Mouse (Mus musculus): Measurements from ENCODE around the gene Fam170b. TPM values are rescaled to one million over a fixed set of nuclear protein-coding genes. Genes with fewer than 3 reads are reported as not detected.

Gene Fam170b
- total RNA-seq (2021) (under 1 TPM; 0.17 TPM), polyA plus RNA-seq (2012; rRNA removed) (0.07 and 0.19 TPM in 2 replicates)
- long read RNA-seq = 0 reads

DNA sequence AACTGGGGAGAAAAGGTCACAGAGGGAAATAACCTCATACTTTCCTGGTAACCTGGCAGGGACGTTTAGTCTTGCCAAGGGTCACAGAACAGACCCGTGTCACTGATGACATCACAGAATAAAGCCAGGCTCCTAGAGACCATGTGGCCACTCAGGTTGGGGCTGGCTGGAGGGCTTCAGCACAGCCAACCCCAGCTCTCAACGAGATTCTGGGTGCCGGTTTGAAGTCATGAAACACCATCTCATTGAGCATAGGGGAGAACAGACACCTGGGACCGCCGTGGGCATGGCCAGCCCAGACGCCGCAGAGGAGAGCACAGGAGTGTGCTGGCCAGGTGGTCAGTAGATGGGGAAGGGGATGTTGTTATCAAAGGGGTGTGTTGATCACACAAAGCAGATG, at the start of gene Fam170b:
Gene Fam170b, plus strand, starts transcription at position 116 of the 400 bp plus-strand sequence.
- no peak for DNase-seq

DNA sequence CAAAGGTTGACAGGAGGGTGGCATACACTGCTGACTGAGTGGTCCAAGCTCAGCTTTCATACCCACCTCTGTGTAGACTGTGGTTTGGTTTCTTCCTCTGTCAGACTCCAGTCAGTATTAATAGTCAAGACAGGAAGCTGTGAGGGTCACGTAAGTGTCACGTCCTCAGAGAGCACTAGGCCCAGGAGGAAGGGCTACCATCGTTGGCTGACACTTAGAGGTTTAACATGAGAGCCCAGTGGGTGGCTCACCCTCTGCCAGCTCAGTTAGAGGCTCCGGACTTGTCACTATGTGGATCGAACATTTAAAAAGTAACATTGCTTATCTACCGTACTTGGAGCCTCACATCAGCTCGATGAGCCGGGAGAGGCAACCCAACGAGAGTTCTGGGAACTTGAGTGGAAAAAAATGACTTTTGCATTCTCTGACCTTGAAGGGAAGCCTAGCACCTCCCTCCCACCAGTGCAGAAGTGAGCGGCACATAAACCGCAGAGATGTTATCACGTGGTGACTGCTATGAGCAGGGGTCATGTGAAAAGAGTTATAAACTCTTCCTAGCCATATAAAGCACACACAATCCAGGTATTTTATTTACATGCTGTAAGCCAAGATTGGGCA, 49.5 kb upstream of the Fam170b start:
- DNase-seq = peak; percentile 30

DNA sequence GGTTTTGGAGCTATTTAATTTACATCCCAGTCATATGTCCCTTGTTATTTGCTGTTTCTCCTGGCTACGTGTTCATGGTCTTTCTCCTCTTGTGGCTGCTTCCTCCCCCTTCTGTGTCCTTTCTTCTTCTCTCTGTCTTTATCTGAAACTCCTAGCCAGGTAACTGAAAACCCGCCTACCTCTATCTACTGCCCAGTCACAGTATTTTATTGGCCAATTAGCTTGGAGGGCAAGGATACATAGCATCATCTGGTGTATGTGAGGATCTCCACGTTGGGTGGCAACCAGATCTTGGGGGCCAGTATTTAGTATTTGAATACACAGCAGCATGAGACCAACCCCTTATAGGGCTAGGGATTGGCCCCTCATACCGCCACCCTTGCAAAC, 49.0 kb upstream of the Fam170b start:
- DNase-seq = no peak

DNA sequence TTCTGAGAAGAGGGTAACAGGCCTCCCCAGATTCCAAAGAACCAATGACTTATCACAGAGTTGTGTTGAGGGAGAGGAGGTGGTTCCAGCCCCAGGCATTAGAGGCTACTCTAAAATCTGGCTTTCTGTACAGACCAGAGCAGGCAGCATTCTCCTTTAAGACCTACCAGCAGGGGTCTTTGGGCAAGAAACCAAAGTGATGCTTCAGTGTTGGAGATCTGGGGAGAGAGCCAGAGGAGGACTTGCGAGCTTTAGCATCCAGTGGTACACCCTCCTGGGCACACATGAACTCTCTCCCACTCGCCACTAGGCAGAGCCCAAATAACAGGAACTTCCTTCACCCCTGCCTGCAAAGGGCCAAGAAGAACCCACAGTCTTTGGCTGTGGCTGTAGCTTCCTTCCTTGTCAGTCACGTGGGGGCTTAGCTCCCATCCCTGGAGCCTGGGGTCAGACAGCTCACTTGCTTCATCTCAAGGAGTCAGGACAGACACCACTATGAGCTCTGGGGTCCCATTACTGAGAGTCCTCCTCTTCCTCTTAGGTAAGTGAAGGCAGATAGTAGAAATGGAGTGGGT, 48.1 kb upstream of the Fam170b start, which contains the start of gene Tmem273:
Gene Tmem273, plus strand, starts transcription at position 408 of the 575 bp plus-strand sequence.
- DNase-seq = peak; percentile 19

DNA sequence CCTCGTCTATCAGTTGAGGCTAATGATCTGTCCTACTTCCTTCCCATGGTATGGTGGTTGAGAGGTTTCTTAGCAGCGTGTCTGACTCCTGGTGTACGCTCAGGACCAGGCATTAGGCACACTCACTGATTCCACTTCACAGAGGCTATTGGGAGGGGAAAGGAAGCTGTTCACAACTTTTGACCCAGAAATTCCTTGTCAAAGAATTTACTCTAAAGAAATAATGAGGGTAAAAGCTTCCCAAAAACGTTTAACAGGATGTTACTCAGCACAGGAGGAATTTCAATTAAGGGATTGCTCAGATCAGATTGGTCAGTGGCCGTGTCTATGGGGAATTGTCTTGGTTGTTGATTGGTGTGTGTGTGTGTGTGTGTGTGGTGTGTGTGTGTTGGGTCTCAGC, 46.1 kb upstream of the Fam170b start:
- DNase-seq = no peak

DNA sequence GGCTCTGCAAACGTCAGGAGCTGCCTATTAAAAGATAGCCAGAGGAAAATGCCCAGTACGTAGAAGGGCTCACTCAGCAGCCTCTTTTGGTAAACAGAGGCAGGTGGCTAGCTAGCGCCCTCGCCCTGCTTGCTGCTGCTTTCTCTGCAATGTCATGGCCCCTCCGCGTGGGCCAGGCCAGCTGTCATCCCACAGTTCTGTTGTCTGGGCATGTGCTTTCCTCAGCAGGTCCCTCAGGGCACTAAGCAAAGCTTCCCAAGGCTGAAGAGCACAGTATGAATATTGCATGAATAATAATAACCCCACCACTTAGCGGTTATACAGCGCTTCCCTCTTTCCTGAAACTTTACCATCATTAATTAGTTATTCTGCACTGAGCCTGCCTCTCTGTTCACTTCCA, 37.4 kb upstream of the Fam170b start:
- no peak for DNase-seq

DNA sequence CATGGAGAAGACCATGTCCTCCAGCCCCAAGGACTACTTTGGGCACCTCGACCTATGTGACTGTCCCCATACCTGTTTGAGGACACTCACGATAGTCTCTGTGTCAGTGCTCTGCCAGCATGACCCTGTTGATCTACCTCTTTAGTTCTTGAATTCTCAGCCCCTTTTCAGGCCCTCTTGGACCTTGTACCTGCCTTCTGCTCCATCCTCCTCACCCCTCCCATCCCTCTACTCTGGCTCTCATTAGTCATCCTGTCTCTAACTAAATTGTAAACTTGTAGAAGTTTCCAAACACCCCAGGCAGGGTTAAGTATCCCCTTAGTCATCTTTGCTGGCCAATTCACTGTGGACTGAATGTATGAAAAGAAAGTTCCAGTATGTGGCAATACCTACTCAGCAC, 36.0 kb upstream of the Fam170b start:
- no peak for DNase-seq

DNA sequence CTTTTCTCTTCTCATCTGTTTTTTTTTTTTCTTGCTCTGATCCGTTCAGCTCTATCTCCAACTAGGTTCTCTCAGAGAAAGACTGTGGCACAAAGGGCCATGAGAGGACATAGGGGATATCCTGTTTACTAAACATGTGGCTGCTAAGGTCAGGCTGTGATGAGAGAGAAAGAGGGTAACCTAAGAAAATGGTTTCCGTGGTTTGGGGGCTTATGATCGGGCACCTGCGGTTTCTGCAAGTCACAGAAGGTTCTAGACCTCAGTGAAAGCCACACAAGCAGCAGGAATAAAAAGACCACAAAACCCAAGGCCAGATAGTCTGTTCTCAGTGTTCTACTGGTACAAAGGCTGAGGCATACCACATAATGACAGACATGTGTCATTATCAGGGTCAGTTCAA, 35.4 kb upstream of the Fam170b start:
- DNase-seq = no peak

DNA sequence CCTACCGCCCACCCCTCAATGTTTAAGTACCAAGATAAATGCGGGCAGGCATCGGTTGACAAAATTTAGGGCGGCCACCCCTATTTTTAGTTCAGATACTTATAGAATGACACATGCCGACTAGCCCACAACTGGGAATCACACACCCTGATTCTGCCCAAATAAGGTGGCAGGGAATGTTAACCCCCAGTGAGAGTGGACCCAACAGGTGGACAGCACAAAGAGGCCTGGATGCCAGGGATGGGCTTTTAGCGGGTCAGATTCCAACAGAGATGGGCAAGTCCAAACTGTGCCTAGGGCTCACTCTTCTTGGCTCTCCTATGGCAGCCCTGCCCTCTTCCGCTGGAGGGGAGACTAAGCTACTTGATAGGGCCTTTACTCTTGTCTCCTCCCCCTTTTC, 33.7 kb upstream of the Fam170b start:
- no peak for DNase-seq

DNA sequence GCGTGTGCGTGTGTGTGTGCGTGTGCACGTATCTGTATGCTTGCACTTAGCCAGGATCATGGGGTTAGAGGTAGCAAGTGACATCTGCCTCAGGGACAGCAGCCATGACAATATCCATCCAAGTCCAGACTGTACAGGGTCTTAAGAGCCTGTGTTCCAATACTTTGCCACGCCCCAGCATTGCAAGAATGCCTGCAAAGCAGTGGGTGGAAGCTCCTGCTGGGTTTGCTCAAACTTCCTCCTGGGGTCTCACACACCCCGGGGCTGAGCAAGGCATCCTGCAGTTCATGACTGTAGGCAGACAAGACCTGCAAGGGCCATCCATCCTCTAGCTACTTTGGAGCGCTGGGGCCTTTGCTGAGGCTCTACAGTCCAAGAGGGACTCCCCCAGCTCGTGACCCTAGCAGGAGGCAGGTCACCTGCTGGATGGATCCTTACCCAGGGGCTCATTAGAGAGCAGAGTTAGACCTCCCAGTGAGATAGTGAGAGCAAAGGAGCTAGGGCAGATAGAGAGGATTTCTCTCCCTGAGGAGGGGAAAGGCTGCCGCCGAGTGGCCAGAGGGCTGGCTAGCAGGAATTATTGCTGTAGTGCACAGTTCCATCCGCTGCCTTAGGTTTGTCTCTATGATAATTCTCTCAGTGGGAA, 32.6 kb upstream of the Fam170b start:
- DNase-seq = peak; percentile 49

DNA sequence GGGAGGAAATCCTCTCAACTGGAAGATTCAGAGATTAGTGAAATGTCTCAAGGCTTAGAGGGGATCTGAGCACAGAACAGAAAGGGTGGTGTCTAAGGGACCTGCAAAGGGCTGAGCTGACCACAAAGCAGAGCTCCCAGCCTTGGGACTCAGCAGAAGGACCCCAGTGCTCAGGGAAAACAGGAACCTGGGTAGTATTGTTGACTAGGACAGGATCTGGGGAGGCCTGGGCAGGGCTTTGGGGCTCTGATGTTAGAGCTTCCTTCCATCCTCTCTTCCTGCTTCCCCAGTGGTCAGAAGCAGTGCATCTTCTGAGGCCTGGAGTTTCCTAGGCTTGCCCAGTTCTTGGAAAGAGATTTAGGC, 32.1 kb upstream of the Fam170b start:
- DNase-seq = no peak

DNA sequence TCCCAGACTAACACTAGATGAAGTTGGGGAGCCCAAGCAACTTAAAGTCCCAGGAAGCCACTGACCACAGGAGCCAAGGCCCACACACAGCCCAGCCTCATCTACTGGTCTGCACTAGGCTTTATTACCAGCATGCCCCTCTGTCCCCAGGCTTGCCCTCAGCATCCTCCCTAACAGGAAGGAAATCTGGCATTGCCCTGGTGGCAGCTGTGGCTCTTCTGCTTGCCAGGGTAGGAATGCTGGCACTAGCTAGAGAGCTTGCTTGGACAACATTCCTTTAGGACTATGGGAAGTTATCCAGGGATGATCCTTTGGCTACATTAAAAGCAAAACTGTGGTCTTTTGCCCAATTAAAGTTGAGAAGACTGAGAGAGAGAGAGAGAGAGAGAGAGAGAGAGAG, 23.7 kb upstream of the Fam170b start:
- DNase-seq = no peak

DNA sequence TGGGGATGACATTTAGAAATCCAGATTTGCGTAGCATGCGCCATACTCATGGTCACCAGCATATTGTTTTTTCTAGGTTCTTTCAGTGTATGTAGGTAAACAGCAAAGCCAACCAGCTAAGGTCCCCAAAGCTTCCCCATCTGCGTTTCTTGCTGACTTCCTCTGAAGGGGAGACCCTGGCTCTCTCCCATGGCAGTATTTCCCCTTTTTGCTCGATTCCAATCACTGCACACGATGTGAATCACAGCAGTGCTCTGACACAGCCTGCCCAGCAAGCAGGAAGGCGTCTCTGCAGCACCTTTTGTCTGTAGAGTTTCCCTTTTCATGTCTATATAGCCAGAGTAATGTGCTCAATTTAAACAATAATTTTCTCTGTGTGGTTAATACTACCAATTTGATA, 21.3 kb upstream of the Fam170b start:
- DNase-seq = no peak

DNA sequence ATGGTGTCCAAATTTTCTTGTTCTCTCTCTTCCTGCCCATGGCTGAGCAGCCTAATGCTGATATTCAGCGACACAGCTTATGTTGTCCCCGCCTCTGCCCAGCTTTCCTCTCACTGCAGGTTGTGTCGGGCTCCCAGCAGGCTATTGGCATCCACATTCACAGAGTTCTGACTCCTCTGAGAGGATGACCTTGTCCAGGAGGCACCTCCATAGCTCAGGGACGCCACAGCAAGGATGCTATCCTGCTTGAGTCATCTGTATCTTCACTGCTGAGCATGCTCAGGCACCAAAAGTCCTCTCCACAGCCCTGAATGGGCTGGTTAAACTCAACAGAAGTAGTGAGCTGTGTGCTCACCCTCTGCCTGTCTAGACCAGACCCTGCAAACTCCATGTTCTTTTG, 18.8 kb upstream of the Fam170b start:
- peak; percentile 52 for DNase-seq

DNA sequence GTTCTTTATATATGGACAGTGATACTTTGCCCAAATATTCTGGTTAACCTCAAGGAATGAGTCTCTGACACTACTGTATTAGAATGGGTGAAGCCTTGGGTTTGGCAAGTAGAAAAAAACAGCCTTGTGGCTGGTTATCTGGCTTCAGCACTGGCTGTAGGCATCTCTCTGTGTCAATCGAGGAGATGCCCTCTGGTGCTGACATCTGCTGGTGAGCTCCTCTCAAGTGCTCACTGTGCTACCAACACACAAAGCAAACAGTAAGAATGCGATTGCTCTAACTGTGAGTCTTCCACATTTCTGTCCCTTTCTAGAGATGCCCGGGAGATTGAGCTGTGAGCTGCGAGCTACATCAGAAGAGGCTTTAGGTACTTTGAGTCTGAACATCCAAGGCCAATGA, 17.2 kb upstream of the Fam170b start:
- no peak for DNase-seq

DNA sequence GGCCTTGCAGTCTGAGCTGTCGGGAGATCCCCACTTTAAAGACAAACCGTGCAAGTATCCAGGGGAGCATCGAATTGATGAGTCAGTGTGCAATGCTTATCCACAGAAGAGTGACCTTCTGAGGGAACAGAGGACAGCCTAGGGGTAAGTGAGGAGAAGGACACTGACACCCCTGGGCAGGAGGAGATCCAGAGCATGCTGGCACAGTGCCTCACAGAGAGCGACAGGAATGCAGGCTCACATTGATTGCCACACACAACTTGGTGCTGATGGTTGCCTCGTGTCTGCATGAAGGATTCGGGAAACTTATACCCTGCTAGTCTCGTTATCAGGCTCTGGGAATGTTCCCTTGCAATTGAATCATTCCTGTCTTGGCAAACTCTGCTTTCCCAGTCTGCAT, 16.5 kb upstream of the Fam170b start:
- peak; percentile 86 for DNase-seq

DNA sequence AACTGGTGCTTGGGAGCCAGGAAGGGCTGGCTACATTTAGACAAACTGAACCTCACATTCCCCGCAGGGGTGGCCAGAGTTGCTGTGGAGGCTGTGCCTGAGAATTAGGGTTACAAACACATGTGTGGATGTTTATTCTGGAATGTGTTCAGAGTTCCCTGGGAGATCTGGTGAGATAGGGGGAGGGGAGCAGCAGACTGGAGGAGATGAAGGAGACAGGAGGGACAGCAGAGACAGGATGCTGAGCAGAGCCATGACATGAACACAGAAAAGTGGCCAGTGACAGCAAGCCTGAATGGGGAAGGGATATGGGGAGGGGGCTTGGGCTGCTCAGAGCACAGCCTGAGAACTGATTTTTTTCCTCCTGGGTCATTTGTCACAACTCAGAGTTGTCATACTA, 14.5 kb upstream of the Fam170b start:
- DNase-seq = no peak

DNA sequence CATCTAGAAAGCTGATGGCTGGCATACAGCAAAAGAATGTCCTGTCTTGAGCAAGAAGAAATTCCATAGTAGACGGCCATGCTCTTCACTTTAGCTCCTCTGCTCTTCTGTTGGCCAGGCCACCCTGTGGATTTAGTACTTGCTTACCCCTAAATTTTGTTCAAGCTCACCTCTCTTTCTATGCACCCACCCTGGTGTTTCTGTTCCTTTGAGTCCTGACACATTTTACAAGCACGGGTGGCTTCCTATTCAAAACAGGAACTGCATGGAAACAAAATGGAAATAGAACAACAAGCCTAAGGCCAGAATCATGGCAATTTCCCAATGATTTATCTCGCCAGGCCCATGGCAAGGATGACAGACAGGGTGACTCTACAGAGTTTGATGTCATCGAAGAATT, 10.9 kb upstream of the Fam170b start:
- no peak for DNase-seq

DNA sequence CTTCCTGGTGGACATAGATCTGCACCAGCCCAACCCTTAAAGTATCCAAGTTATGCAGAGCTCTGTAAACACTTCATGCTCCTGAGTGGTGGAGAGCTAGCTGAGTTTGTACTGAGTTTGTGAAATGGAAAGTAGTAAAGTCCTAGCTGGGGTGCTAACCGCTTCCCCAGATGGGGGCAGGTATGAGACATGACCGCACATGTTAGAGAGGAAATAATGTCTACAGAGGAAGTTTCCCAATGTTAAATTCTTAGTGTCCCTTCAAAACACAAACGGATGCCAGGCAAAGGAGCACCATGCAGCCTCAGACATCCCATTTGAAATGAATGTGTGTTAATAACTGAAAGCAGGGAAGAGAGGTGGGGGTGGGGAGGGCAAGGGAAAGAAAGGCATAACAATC, 9.9 kb upstream of the Fam170b start:
- DNase-seq = no peak

DNA sequence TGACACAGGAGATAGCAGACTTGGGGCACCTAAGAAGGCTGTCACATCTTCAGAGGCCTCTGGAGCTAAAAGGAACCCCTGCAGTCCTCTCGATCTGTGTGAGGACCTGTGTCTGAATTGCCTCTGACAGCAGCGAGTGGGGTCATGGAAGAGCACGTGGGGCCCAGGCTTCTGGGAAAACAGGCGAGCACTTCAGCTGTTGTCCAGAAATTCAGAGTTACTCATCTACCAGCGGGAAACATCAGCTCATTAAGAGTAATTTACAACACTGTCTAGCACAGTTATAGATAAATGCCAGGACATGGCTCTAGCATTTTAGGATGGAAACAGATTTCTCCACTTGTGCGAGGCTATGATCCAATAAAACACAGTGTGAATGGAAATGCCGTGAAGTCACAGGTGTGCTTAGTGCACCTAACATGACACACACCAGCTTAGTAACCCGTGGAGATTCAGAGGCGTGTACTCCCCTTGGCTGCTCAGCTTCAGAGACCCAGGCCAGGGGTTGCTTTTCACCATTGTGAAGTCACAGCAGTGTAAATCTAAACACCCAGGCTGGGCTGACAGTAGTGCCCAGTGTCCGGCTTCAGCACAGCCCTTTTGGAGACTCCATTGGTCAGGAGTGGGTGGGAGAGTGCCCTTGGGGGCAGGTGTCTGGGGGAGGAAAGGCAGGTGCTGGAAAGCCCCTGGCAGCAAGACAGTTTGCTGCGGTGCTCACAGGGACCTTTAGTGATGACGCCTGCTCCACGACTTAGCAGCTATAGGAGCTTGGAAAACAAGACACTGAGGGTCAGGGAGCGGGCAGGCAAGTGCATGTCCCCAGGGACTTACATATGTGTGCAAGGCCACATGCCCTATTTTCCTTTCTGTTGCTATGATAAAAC, 9.3 kb upstream of the Fam170b start:
- no peak for DNase-seq

DNA sequence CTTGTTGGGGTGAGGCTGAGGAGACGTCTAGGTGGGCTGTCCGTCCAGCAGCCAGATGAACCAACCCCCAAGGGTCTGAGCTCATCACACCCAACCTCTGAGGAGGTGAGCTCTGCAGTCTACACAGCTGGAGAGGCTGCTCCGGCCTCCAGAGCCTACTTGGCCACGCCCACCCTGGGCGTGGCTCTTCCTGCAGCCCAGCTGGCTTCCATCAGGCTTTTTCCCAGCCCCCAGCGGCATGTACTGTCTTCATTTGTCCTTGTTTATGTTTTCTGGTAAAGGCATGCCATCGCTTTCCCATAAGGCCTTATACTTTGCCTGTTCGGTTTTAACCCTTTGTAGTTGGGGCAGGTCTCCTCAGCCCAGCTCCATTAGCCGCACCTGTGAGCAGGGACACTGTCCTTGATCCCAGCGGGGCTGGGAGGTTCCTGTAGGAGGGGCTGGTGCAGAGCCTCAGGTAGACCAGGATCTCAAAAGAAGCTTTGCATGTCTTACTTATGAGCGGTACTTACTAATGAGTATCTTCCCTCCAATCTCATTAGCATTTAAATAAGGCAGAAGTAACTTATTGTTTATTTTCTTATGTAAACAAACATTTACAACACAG, 8.2 kb upstream of the Fam170b start:
- peak; percentile 41 for DNase-seq

DNA sequence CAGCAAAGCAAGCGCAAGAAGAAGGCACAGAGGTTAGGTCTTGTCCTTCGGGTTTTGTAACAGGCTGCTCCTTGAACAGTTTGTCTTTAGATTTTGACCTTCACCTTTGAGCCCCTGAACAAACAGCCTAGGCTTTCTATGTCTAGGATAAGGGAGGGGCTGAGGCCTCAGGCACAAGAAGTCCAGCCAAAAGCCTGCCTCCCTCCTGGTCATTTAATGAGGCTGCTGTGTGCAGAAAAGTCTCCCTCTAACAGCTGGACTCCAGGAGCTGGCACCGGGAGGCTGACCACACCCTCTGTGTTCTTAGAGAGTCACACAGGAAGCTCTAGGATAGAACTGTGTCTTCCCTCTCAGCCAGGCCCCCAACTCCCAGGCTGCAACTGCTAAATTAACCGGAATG, 6.6 kb upstream of the Fam170b start:
- no peak for DNase-seq
